Mouse (Mus musculus) cerebellum, adult (tissue): Measurements from ENCODE around the gene Gpr39.
A peak's percentile ranks its signal among the peaks of the same experiment; 100 is the strongest.
"Not testable (repeated sequence)": the region's sequence is repeated elsewhere in the genome, so short reads cannot be mapped to it uniquely, and the experiment has no call there.

ENCODE experiments used
- ATAC-seq: cut with Nextera tagmentation; 2 replicates; pipeline ENCODE4 v1.9.2; 2017; ENCODE audit warnings: mild to moderate bottlenecking, moderate library complexity, mixed read lengths; ENCODE audit not compliant: insufficient number of reproducible peaks, low FRiP score, low TSS enrichment

Gpr39 gene

GRCm38 (mm10) chr1:125676790-125677273 is at the start of gene Gpr39:
TSS of gene Gpr39 (plus strand) at chr1:125676995.
- ATAC-seq = no peak

GRCm38 (mm10) chr1:125639501-125640253 is 37.1 kb upstream of the Gpr39 start:
- no peak for ATAC-seq

DNA sequence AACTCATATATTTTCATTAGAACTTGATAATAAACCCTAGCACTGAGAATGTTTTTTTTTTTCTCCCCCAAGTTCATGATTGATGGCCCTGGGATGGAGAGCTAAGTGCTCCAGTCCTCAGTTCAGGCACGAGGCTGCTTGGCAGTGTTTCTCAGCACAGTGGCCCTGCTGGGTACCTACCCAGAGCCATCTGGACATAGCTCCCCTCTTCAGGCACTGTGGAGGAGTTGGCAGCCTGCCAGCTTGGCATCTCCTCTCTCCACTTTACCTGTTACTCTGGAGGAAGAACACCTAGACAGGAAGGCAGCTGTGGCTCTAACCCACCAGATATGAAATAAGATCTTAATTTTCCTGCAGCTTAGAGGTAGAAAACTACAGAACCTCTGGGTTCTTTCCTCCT is 33.2 kb upstream of the Gpr39 start:
- 0 out of 2 replicates have a peak, but pooled peaks have one; percentile 31 for ATAC-seq

DNA sequence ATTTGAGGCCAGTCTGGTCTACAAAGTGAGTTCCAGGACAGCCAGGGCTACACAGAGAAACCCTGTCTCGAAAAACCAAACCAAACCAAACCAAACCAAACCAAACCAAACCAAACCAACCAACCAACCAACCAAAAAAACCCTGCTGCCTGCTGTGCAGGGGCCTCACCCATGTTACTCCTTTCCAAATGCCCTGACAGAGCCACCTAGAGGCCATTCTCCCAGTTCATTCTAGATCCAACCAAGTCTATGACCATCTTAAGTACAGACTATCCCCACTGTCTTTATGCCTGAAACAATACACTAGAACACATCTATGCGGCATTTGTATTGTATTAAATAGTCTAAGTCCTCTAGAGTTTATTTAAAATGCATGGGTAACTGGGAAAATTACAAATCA is 30.0 kb upstream of the Gpr39 start:
- ATAC-seq = not testable (repeated sequence)

DNA sequence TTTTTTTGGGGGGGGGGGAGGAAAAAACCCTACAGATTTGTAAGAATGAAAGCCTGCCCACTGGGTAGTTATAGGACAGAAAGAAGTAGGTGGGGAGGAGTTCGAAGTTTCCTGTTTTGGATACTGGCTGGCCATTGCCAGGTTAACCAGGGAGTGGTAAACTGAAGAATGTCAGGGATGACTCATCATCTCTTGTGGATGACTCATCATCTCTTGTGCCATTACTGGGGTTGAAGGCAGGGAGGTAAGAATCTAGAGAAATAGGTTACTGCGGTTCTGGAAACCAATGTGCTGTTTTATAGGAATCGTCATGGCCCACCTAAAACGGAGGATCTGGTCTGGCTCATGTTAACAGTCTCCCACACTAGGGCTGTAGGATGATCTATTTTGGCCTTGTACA is 28.8 kb upstream of the Gpr39 start:
- ATAC-seq = no peak

GRCm38 (mm10) chr1:125649056-125649455 is 27.7 kb upstream of the Gpr39 start:
- ATAC-seq = no peak

DNA sequence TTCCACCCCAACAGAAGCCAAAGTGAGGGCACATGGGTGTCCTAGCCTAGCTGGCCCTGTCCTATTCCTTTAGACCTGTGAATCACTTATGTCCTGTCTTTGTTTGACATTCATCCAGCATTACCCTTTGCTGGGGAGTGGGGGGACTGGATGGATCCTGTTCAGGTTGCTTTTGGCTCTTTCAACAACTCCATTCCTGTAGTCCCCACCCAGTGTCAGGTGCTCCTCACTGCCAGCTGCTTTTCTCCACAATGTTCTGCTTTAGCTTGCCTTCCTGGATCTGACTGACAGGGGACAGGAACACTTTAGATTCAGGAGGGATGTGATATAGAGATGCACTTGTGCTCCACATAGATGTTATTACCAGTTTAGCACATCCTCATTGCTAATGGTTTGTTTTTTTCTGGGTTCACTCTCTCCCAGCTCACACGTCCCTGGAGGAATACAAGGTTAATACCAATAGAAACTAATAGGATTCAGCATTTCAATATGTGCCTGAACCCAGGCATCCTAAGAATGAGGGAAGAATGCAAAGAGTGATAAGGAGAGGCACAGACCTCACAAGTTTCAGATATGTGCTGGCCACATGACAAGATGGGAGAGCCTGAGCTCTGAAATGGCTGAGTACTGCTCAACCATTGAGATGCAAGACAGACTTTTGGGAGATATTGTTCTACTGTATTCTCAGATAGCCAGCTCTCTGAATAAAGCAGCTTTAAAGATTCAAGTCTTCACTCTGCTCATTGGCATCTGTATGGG is 23.8 kb upstream of the Gpr39 start:
- ATAC-seq = no peak

GRCm38 (mm10) chr1:125657416-125657815 is 19.4 kb upstream of the Gpr39 start:
- no peak for ATAC-seq

- no peak for ATAC-seq
These were observed 16.6 kb upstream of the Gpr39 start for GRCm38 (mm10) chr1:125660151-125660550.

DNA sequence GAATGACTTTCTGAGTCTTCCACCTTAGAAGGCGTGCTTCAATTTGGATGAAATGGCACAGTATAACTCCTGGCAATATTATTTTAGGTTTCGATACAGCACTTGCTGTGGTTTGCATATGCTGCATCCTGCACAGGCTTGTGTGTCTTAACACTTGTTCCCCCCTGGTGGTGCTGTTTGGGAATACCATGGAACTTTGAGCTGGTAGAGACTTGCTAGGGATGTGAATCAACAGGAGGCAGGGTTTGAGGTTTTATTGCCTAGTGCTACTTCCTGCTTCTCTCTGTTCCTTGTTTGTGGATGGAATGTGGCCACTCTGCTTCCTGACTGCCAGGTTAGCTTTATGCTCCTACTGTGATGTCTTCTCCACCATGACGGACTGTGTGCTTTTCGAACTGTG is 15.9 kb upstream of the Gpr39 start:
- ATAC-seq = no peak

DNA sequence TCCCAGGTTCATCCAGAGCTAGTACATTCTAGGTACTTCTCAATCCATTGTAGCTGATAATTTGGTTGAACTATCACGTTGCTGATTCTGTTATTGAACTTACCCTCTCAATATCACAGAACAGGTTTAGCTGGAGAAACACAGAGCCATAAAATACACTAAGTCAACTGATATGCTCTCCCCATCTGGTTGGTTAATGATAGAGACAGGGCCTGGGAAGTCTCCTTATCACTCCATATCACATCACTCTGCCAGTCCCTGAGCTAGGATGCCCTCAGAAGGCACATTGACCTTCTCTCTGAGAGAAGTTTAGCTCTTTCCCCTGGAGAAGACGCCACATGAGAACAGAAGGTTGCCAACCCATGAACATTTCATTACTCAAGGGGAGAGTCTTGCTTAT is 14.7 kb upstream of the Gpr39 start:
- ATAC-seq = no peak

- no peak for ATAC-seq
These were observed 14.1 kb upstream of the Gpr39 start for GRCm38 (mm10) chr1:125662660-125663059.

DNA sequence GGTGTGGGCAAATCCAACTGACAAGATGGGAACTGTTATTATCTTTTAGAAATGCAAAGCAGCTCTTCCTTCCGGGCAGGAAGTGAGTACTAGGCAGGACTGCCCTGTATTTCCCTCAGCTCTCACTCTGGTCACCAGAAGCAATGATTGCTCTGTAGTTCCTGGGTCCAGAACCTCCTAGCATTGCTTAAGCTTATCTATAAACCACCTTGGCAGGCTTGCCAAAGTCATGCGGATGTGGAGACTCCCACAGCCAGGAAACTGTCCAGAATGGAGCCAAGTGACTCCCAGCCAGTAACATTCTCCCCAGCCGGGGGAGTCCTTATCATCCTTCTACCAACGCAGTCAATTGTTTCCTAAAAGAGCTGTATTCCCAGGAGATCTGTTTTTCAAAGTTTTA is 13.7 kb upstream of the Gpr39 start:
- ATAC-seq = no peak

DNA sequence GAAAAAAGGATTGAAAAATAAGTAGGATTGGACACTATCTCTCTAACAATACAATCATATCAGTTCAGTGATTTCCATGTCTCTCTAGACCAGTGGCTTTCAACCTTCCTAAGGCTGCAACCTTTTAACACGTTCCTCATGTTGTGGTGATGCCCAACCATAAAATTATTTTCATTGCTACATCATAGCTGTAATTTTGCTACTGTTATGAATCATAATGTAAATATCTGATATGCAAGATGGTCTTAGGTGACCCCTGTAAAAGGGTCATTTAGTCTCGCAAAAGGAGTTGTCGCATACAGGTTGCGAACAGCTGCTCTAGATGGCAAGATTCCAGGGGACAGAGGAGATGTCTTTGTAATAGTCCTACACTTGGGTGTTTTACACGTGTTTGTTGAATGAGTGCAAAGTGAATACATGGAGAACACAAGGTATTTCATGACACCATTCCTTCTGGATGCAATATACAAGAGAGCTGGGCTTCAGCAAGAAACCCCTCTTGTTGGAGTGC is 11.6 kb upstream of the Gpr39 start:
- ATAC-seq = no peak

GRCm38 (mm10) chr1:125669035-125669434 is 7.8 kb upstream of the Gpr39 start:
- no peak for ATAC-seq

DNA sequence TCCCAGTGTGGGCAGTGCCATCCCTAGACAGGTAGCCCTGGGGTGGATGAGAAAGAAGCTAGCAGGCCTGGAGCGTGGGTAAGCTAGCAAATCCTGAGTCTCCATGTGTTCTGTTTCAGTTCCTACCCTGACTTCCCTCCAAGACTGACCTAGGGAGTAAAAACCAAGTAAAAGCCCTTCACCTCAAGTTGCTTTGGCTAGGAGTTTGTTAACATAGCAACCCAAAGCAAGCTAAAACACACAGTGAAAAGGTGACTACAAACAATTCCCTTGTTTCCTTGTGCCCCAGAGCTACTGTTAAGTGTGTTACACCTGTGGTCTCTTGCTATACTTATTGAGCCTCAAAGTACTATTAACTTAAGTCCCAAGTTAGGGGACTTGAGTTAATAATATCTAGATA is 1.6 kb upstream of the Gpr39 start:
- ATAC-seq = no peak

GRCm38 (mm10) chr1:125677286-125677685 is 491 bp downstream of the Gpr39 start:
- no peak for ATAC-seq

DNA sequence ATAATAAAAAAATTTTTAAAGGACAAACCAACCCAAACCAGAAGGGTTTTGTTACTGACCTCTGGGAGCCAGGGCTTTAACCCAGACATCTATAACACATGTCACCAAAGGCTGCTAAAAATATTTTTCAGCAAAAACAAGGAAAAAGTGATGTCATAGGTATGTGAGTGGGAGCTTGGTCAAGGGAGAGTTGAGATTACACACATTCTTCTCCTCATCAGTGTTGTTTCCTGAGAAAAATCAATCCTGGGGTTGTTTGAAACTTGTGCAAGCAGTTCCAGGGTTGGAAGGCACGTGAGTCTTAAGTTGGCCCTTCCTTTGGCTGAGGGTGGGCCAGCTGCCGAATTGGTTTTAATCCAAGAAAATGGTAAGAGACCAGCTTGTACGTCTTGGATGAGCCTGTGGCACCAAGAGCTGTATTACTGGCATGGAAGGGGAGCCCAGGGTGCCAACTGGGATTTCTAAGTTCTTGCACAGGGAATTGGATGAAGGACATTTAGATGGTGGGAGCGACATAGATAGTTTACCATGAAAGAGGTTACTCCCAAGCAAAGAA is 2.8 kb downstream of the Gpr39 start:
- ATAC-seq = no peak

- no peak for ATAC-seq
These were observed 7.6 kb downstream of the Gpr39 start for GRCm38 (mm10) chr1:125684423-125684822.

GRCm38 (mm10) chr1:125685304-125685703 is 8.5 kb downstream of the Gpr39 start:
- ATAC-seq = no peak
